Mouse (Mus musculus) G1E (cell line): ENCODE measurements around the gene Lat2.

ENCODE experiments used
- CTCF ChIP-seq: IDR thresholded peaks from 2 replicates; pipeline ENCODE4 v1.5.1; 2012; ENCODE audit warnings: low read depth, low read length, inconsistent platforms, mixed read lengths
- GATA1 ChIP-seq: IDR thresholded peaks from 2 replicates; pipeline ENCODE4 v1.6.1; 2012; ENCODE audit warnings: borderline replicate concordance, low read length, inconsistent platforms, mixed read lengths
- GATA2 ChIP-seq: IDR thresholded peaks from 2 replicates; pipeline ENCODE4 v1.6.1; 2012; ENCODE audit warnings: low read depth, low read length, inconsistent platforms, borderline replicate concordance
- POLR2AphosphoS5 ChIP-seq: IDR thresholded peaks from 2 replicates; pipeline ENCODE4 v1.6.1; 2012; ENCODE audit warnings: low read depth, low read length, inconsistent platforms; ENCODE audit not compliant: insufficient replicate concordance

- TF ChIP-seq CTCF (no peak), GATA2 (no peak), POLR2AphosphoS5 (no peak), GATA1 (no peak)
These were observed at the start of gene Lat2 for GRCm38 (mm10) chr5:134614802-134615201.
